In genomic region chr9:44505824-44506467, GRCm38 (mm10) we compare ENCODE assay signal across 10 mouse cellular contexts. TPM values are rescaled to one million over a fixed set of nuclear protein-coding genes. Genes with fewer than 3 reads are reported as not detected.
DNase-seq lines count a peak whose midpoint lies in the region; ATAC-seq and TF ChIP-seq lines count a peak whose summit lies in the region.
"Had no signal": no experiment of that assay in that cellular context is flagged by ENCODE, and none has a peak within 500 bp of the region (broad histone marks: within the 10 kb centered on the region; RNA-seq: fewer than 3 reads in every experiment).

No protein-coding gene starts in this region.

- no peak overlapping the region for H3K4me2 ChIP-seq in heart, embryonic 11.5 days
- no peak overlapping the region for H3K4me2 ChIP-seq in heart, embryonic 12.5 days
- no peak overlapping the region for H3K4me2 ChIP-seq in lung, postnatal 0 days (replicated peaks; ENCODE audit: low read depth, low read length)
- H3K4me2 ChIP-seq: midbrain, embryonic 12.5 days had no signal

- no peaks in the 10 kb centered on the region for H3K27me3 ChIP-seq in heart, embryonic 11.5 days (ENCODE audit: control insufficient read depth, insufficient read depth, low read length)
- H3K27me3 ChIP-seq in heart, embryonic 12.5 days (replicated peaks): no peaks in the 10 kb centered on the region
- H3K27me3 ChIP-seq in lung, postnatal 0 days (replicated peaks; ENCODE audit: insufficient read depth, low read length): no peaks in the 10 kb centered on the region

- no peaks in the 10 kb centered on the region for H3K9me3 ChIP-seq in heart, embryonic 11.5 days (replicated peaks; ENCODE audit: control insufficient read depth, low read length)
- no peaks in the 10 kb centered on the region for H3K9me3 ChIP-seq in heart, embryonic 12.5 days (replicated peaks)
- H3K9me3 ChIP-seq in lung, postnatal 0 days (ENCODE audit: low read length): no peaks in the 10 kb centered on the region
- H3K9me3 ChIP-seq: midbrain, embryonic 12.5 days had no signal

- 0 out of 2 replicates have a peak overlapping the region, but pooled peaks have one; percentile 16 for H3K9ac ChIP-seq in heart, embryonic 11.5 days (ENCODE audit: low read depth, low read length)
- H3K9ac ChIP-seq in heart, embryonic 12.5 days: no peak overlapping the region
- no peak overlapping the region for H3K9ac ChIP-seq in lung, postnatal 0 days (replicated peaks; ENCODE audit: low read depth)
- H3K9ac ChIP-seq: midbrain, embryonic 12.5 days had no signal

- no peak overlapping the region for H3K27ac ChIP-seq in heart, embryonic 11.5 days (ENCODE audit: low read depth, low read length)
- H3K27ac ChIP-seq in heart, embryonic 12.5 days (ENCODE audit: poor library complexity, severe bottlenecking): no peak overlapping the region
- no peak overlapping the region for H3K27ac ChIP-seq in lung, postnatal 0 days (ENCODE audit: low read length)
- H3K27ac ChIP-seq: midbrain, embryonic 12.5 days had no signal

- 52% methylated on average over 23 of the region's 23 CpGs for WGBS in heart, embryonic 11.5 days (ENCODE audit: insufficient replicate concordance)
- WGBS in heart, embryonic 12.5 days: 58% methylated on average over 23 of the region's 23 CpGs
- 51% methylated on average over 23 of the region's 23 CpGs for WGBS in lung, postnatal 0 days

- H3K36me3 ChIP-seq in heart, embryonic 11.5 days (ENCODE audit: control insufficient read depth, insufficient read depth, low read length): peaks cover 27% of the 10 kb centered on the region
- peaks cover 76% of the 10 kb centered on the region for H3K36me3 ChIP-seq in heart, embryonic 12.5 days
- peaks cover 34% of the 10 kb centered on the region for H3K36me3 ChIP-seq in lung, postnatal 0 days (ENCODE audit: insufficient read depth, low read length)

- TF ChIP-seq EP300 in lung, postnatal 0 days (IDR thresholded peaks at IDR 0.05): no peak

- peak; percentile 32 for TF ChIP-seq CTCF in lung, postnatal 0 days (IDR thresholded peaks at IDR 0.05)

- no peak overlapping the region for H3K4me3 ChIP-seq in heart, embryonic 11.5 days (ENCODE audit: low read depth, low read length)
- no peak overlapping the region for H3K4me3 ChIP-seq in heart, embryonic 12.5 days
- no peak overlapping the region for H3K4me3 ChIP-seq in lung, postnatal 0 days (ENCODE audit: low read depth, low read length)
- H3K4me3 ChIP-seq: midbrain, embryonic 12.5 days had no signal

- ATAC-seq in heart, embryonic 11.5 days (replicated peaks; ENCODE audit: insufficient number of reproducible peaks, low FRiP score, low TSS enrichment): no peak
- no peak for ATAC-seq in heart, embryonic 12.5 days (ENCODE audit: insufficient number of reproducible peaks, low FRiP score)
- no peak for ATAC-seq in lung, postnatal 0 days

- H3K4me1 ChIP-seq in heart, embryonic 11.5 days (ENCODE audit: control insufficient read depth, insufficient read depth, low read length): peaks cover 35% of the 10 kb centered on the region
- H3K4me1 ChIP-seq in heart, embryonic 12.5 days (replicated peaks): peaks cover 50% of the 10 kb centered on the region
- peaks cover 27% of the 10 kb centered on the region; the same call in 1 of the 2 replicates for H3K4me1 ChIP-seq in lung, postnatal 0 days (ENCODE audit: insufficient read depth, low read depth, low read length)

- DNase-seq in lung, postnatal 0 days (ENCODE audit: low spot score): peak; percentile 27
- no peak for DNase-seq in lung, postnatal 36 days
- DNase-seq in cerebellum, adult 9-10 months: peak; percentile 62
- peak; percentile 48 for DNase-seq in lung, postnatal 10 days
- DNase-seq in ovary, postnatal 10 days (ENCODE audit: low spot score): no peak
- DNase-seq in right cerebral cortex, adult 18-20 months: no peak
- DNase-seq: spleen, adult 18-20 months had no signal

RNA-seq across cellular contexts. Expression of gene Bcl9l, which starts 23.3 kb away (rescaled TPM):
- polyA plus RNA-seq in heart, embryonic 11.5 days (2014; fragmentation: Nextera tagmentation; extraction: Ambion mirVana): 8.7 and 9.3 TPM in 2 replicates
- 11.3 and 12.3 TPM in 2 replicates for polyA plus RNA-seq in heart, embryonic 12.5 days (2016; fragmentation: Nextera tagmentation; extraction: Ambion mirVana)
- 10.7 and 12.3 TPM in 2 replicates for polyA plus RNA-seq in lung, postnatal 0 days (2015; fragmentation: Nextera tagmentation; extraction: Ambion mirVana)

RNA-seq across cellular contexts. Expression of gene Upk2, which starts 51.2 kb away (rescaled TPM):
- polyA plus RNA-seq in heart, embryonic 11.5 days (2014; fragmentation: Nextera tagmentation; extraction: Ambion mirVana): 0.14 TPM in 1 of 2 replicates, not detected in the other
- 0.42 TPM in 1 of 2 replicates, not detected in the other for polyA plus RNA-seq in heart, embryonic 12.5 days (2016; fragmentation: Nextera tagmentation; extraction: Ambion mirVana)
- polyA plus RNA-seq in lung, postnatal 0 days (2015; fragmentation: Nextera tagmentation; extraction: Ambion mirVana): 2.2 and 2.3 TPM in 2 replicates
- polyA plus RNA-seq: midbrain, embryonic 12.5 days had no signal

RNA-seq across cellular contexts. Expression of gene Cxcr5, which starts 55.7 kb away (rescaled TPM):
- 0.06 TPM in 1 of 2 replicates, not detected in the other for polyA plus RNA-seq in heart, embryonic 11.5 days (2014; fragmentation: Nextera tagmentation; extraction: Ambion mirVana)
- polyA plus RNA-seq in heart, embryonic 12.5 days (2016; fragmentation: Nextera tagmentation; extraction: Ambion mirVana): not detected in 2 replicates
- polyA plus RNA-seq in lung, postnatal 0 days (2015; fragmentation: Nextera tagmentation; extraction: Ambion mirVana): 0.17 TPM in 2 replicates
- polyA plus RNA-seq: midbrain, embryonic 12.5 days had no signal

Comparison
In these comparisons a context has a peak if more than half of its experiments do, and no peak if none do; other contexts are left out.
1. DNase-seq: peak in lung, postnatal 0 days (single experiment), cerebellum, adult 9-10 months (single experiment) and lung, postnatal 10 days (single experiment); none in lung, postnatal 36 days (single experiment), ovary, postnatal 10 days (single experiment) and right cerebral cortex, adult 18-20 months (single experiment).